In the genomic region with DNA sequence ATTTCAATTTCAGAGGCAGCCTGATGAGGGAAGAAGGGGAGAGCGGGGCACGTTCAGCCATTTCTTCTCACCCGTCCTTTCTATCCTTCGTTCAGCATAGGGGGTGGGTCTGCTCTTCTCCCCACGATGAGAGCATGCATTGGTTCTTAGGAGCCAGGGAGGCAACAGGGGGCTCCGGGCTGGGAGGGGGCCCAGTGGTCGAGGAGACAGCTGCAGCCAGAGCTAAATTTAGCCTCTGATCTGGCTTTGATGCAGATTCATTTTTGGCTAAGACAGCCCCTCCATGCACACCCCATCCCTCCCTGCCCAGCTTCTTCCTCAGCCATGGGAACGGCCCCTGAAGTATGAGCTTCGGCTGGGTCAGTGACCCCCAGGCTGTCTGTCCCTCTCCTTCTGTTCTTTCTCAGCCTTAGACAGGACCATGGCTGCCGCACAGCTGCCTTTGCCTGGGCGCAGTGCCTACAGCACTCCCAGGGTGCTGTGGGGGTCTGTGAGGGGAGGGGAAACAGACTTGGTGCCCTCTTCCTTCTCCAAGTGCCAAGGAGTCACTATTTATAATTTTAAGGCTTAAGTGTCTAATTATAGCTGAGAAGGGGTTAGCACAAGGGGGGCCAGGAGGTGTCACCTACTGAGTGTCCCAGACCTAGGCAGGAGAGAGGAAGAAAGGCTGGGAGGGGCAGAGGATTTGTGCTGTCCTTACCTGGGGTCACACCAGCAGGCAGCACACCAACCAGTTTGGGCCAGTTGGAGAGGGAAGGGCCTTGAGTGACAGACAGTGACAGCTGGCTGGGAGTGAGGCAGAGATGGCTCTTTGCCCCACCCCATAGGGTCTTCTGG, we compare ENCODE assay signal across 10 mouse cellular contexts. TPM values are rescaled to one million over a fixed set of nuclear protein-coding genes. Genes with fewer than 3 reads are reported as not detected.
DNase-seq lines count a peak whose midpoint lies in the region; ATAC-seq lines count a peak whose summit lies in the region.
"Had no signal": no experiment of that assay in that cellular context is flagged by ENCODE, and none has a peak within 500 bp of the region (broad histone marks: within the 10 kb centered on the region; RNA-seq: fewer than 3 reads in every experiment).

No protein-coding gene starts in this region.

- no peaks in the 10 kb centered on the region for H3K27me3 ChIP-seq in forebrain, embryonic 14.5 days (replicated peaks; ENCODE audit: control insufficient read depth, insufficient read depth, low read length)
- peaks cover 8% of the 10 kb centered on the region; the same call in 1 of the 2 replicates for H3K27me3 ChIP-seq in hindbrain, embryonic 14.5 days (ENCODE audit: control insufficient read depth, insufficient read depth, low read length)
- peaks cover 3% of the 10 kb centered on the region; the same call in 1 of the 2 replicates for H3K27me3 ChIP-seq in neural tube, embryonic 14.5 days (ENCODE audit: control insufficient read depth, insufficient read depth, low read length)

- peaks cover 24% of the 10 kb centered on the region for H3K4me1 ChIP-seq in forebrain, embryonic 14.5 days (ENCODE audit: control insufficient read depth, insufficient read depth, low read length)
- peaks cover 29% of the 10 kb centered on the region for H3K4me1 ChIP-seq in hindbrain, embryonic 14.5 days (replicated peaks; ENCODE audit: control insufficient read depth, insufficient read depth, low read length)
- peaks cover 24% of the 10 kb centered on the region for H3K4me1 ChIP-seq in neural tube, embryonic 14.5 days (ENCODE audit: control insufficient read depth, insufficient read depth, low read length)

- no peak for ATAC-seq in forebrain, embryonic 14.5 days
- no peak for ATAC-seq in hindbrain, embryonic 14.5 days (ENCODE audit: low FRiP score)
- ATAC-seq in neural tube, embryonic 14.5 days (ENCODE audit: low read depth): no peak
- no peak for ATAC-seq in inflammation-experienced regulatory T-cells, adult 6 months

- no peak overlapping the region for H3K9ac ChIP-seq in forebrain, embryonic 14.5 days (ENCODE audit: low read length)
- peak overlapping the region; percentile 88 for H3K9ac ChIP-seq in hindbrain, embryonic 14.5 days
- peak overlapping the region; percentile 34; the same call in 1 of the 2 replicates for H3K9ac ChIP-seq in neural tube, embryonic 14.5 days (replicated peaks; ENCODE audit: low read depth, low read length)

- peak overlapping the region; percentile 77 for H3K4me2 ChIP-seq in forebrain, embryonic 14.5 days (ENCODE audit: low read length)
- H3K4me2 ChIP-seq in hindbrain, embryonic 14.5 days (replicated peaks): peak overlapping the region; percentile 68
- peak overlapping the region; percentile 78 for H3K4me2 ChIP-seq in neural tube, embryonic 14.5 days (ENCODE audit: low read depth, low read length)

- intact Hi-C loops in left cerebral cortex, postnatal 4 days (cut with DNase I): no loop called here

- WGBS in forebrain, embryonic 14.5 days: 64% methylated on average over 11 of the region's 11 CpGs
- WGBS in hindbrain, embryonic 14.5 days: 42% methylated on average over 11 of the region's 11 CpGs
- 51% methylated on average over 11 of the region's 11 CpGs for WGBS in neural tube, embryonic 14.5 days

- no peak overlapping the region for H3K27ac ChIP-seq in forebrain, embryonic 14.5 days (ENCODE audit: low read depth, low read length)
- H3K27ac ChIP-seq in hindbrain, embryonic 14.5 days: no peak overlapping the region
- no peak overlapping the region for H3K27ac ChIP-seq in neural tube, embryonic 14.5 days (ENCODE audit: low read depth, low read length)

- H3K9me3 ChIP-seq in forebrain, embryonic 14.5 days (replicated peaks; ENCODE audit: control insufficient read depth, low read length): no peaks in the 10 kb centered on the region
- no peaks in the 10 kb centered on the region for H3K9me3 ChIP-seq in hindbrain, embryonic 14.5 days (ENCODE audit: control insufficient read depth, low read length)
- no peaks in the 10 kb centered on the region for H3K9me3 ChIP-seq in neural tube, embryonic 14.5 days (ENCODE audit: control insufficient read depth, low read length)

- H3K4me3 ChIP-seq in forebrain, embryonic 14.5 days (ENCODE audit: low read depth, low read length): 0 out of 2 replicates have a peak overlapping the region, but pooled peaks have one; percentile 85
- peak overlapping the region; percentile 85 for H3K4me3 ChIP-seq in hindbrain, embryonic 14.5 days (replicated peaks; ENCODE audit: low read length)
- H3K4me3 ChIP-seq in neural tube, embryonic 14.5 days (ENCODE audit: low read depth, low read length): peak overlapping the region; percentile 60; the same call in 1 of the 2 replicates

- peaks cover 44% of the 10 kb centered on the region for H3K36me3 ChIP-seq in forebrain, embryonic 14.5 days (ENCODE audit: control insufficient read depth, insufficient read depth, low read length)
- peaks cover 43% of the 10 kb centered on the region for H3K36me3 ChIP-seq in hindbrain, embryonic 14.5 days (replicated peaks; ENCODE audit: control insufficient read depth, insufficient read depth)
- peaks cover 41% of the 10 kb centered on the region for H3K36me3 ChIP-seq in neural tube, embryonic 14.5 days (ENCODE audit: control insufficient read depth, insufficient read depth, low read length)

- DNase-seq in left cerebral cortex, postnatal 4 days: peak; percentile 72
- no peak for DNase-seq in left cerebral cortex, adult 8-10 months (ENCODE audit: low spot score in 2 of 2)
- DNase-seq in forebrain, embryonic 14.5 days (ENCODE audit: low spot score): no peak
- no peak for DNase-seq in hindbrain, embryonic 14.5 days (ENCODE audit: low spot score)
- DNase-seq in layer of hippocampus, postnatal 10 days (ENCODE audit: low spot score in 2 of 2): no peak
- no peak for DNase-seq in kidney, postnatal 4 days
- DNase-seq: cerebellum, adult 8-10 months; liver had no signal

RNA-seq across cellular contexts. Expression of gene Sema6c, which starts 3.4 kb away (rescaled TPM):
- total RNA-seq in left cerebral cortex, postnatal 4 days (2021): 100 to 1,000 TPM; 141 to 155 TPM
- total RNA-seq in left cerebral cortex, adult 8-10 months (2022): 10 to 100 TPM; 22.8 to 27.3 (median 24.9) TPM
- 22.8 and 25.2 TPM in 2 replicates for polyA plus RNA-seq in forebrain, embryonic 14.5 days (2014; fragmentation: Nextera tagmentation; extraction: Ambion mirVana)
- polyA plus RNA-seq in hindbrain, embryonic 14.5 days (2014; fragmentation: Nextera tagmentation; extraction: Ambion mirVana): 35.8 and 36.5 TPM in 2 replicates
- polyA plus RNA-seq in neural tube, embryonic 14.5 days (2014; fragmentation: Nextera tagmentation; extraction: Ambion mirVana): 26.0 and 26.6 TPM in 2 replicates
- 10 to 100 TPM; 71.4 to 75.0 TPM for total RNA-seq in layer of hippocampus, postnatal 10 days (2021)
- polyA plus RNA-seq in inflammation-experienced regulatory T-cells, adult 6 months (2017; shearing (Covaris generic)): under 1 TPM in 1 of 3 experiments, not detected in 2; 0.16 TPM

RNA-seq across cellular contexts. Expression of gene Tnfaip8l2, which starts 21.5 kb away (rescaled TPM):
- total RNA-seq in left cerebral cortex, postnatal 4 days (2021): under 1 TPM; 0.74 to 0.92 TPM
- 1 to 10 TPM; 2.3 to 6.7 (median 4.3) TPM for total RNA-seq in left cerebral cortex, adult 8-10 months (2022)
- polyA plus RNA-seq in forebrain, embryonic 14.5 days (2014; fragmentation: Nextera tagmentation; extraction: Ambion mirVana): 2.6 and 2.9 TPM in 2 replicates
- 2.3 and 2.7 TPM in 2 replicates for polyA plus RNA-seq in hindbrain, embryonic 14.5 days (2014; fragmentation: Nextera tagmentation; extraction: Ambion mirVana)
- polyA plus RNA-seq in neural tube, embryonic 14.5 days (2014; fragmentation: Nextera tagmentation; extraction: Ambion mirVana): 2.1 and 4.1 TPM in 2 replicates
- 1 to 10 TPM; 3.0 TPM for total RNA-seq in layer of hippocampus, postnatal 10 days (2021)
- polyA plus RNA-seq in inflammation-experienced regulatory T-cells, adult 6 months (2017; shearing (Covaris generic)): 100 to 1,000 TPM; 180 to 236 (median 220) TPM

RNA-seq across cellular contexts. Expression of gene Lysmd1, which starts 29.7 kb away (rescaled TPM):
- 10 to 100 TPM; 19.8 to 23.0 TPM for total RNA-seq in left cerebral cortex, postnatal 4 days (2021)
- 10 to 100 TPM; 12.8 to 17.7 (median 15.5) TPM for total RNA-seq in left cerebral cortex, adult 8-10 months (2022)
- polyA plus RNA-seq in forebrain, embryonic 14.5 days (2014; fragmentation: Nextera tagmentation; extraction: Ambion mirVana): 31.4 and 31.8 TPM in 2 replicates
- polyA plus RNA-seq in hindbrain, embryonic 14.5 days (2014; fragmentation: Nextera tagmentation; extraction: Ambion mirVana): 34.0 and 35.7 TPM in 2 replicates
- polyA plus RNA-seq in neural tube, embryonic 14.5 days (2014; fragmentation: Nextera tagmentation; extraction: Ambion mirVana): 36.8 and 37.3 TPM in 2 replicates
- total RNA-seq in layer of hippocampus, postnatal 10 days (2021): 10 to 100 TPM; 22.4 to 24.6 TPM
- 10 to 100 TPM; 14.6 to 32.0 (median 30.8) TPM for polyA plus RNA-seq in inflammation-experienced regulatory T-cells, adult 6 months (2017; shearing (Covaris generic))

RNA-seq across cellular contexts. Expression of gene Scnm1, which starts 29.8 kb away (rescaled TPM):
- 10 to 100 TPM; 39.9 to 43.2 TPM for total RNA-seq in left cerebral cortex, postnatal 4 days (2021)
- total RNA-seq in left cerebral cortex, adult 8-10 months (2022): 10 to 100 TPM; 49.3 to 55.8 (median 50.5) TPM
- 99.6 and 107 TPM in 2 replicates for polyA plus RNA-seq in forebrain, embryonic 14.5 days (2014; fragmentation: Nextera tagmentation; extraction: Ambion mirVana)
- 71.4 and 82.4 TPM in 2 replicates for polyA plus RNA-seq in hindbrain, embryonic 14.5 days (2014; fragmentation: Nextera tagmentation; extraction: Ambion mirVana)
- 80.8 and 96.9 TPM in 2 replicates for polyA plus RNA-seq in neural tube, embryonic 14.5 days (2014; fragmentation: Nextera tagmentation; extraction: Ambion mirVana)
- 10 to 100 TPM; 37.5 to 41.8 TPM for total RNA-seq in layer of hippocampus, postnatal 10 days (2021)
- 100 to 1,000 TPM in 2 of 3 experiments, 10 to 100 TPM in 1; 81.4 to 113 (median 106) TPM for polyA plus RNA-seq in inflammation-experienced regulatory T-cells, adult 6 months (2017; shearing (Covaris generic))

RNA-seq across cellular contexts. Expression of gene Tmod4, which starts 39.4 kb away (rescaled TPM):
- 1 to 10 TPM in 1 of 2 experiments, under 1 TPM in 1; 0.87 to 1.0 TPM for total RNA-seq in left cerebral cortex, postnatal 4 days (2021)
- total RNA-seq in left cerebral cortex, adult 8-10 months (2022): under 1 TPM in 2 of 4 experiments, not detected in 2; 0.51 to 0.62 TPM
- 0.55 and 0.83 TPM in 2 replicates for polyA plus RNA-seq in forebrain, embryonic 14.5 days (2014; fragmentation: Nextera tagmentation; extraction: Ambion mirVana)
- 0.61 and 1.7 TPM in 2 replicates for polyA plus RNA-seq in hindbrain, embryonic 14.5 days (2014; fragmentation: Nextera tagmentation; extraction: Ambion mirVana)
- polyA plus RNA-seq in neural tube, embryonic 14.5 days (2014; fragmentation: Nextera tagmentation; extraction: Ambion mirVana): 0.72 and 0.98 TPM in 2 replicates
- under 1 TPM in 1 of 2 experiments, not detected in 1; 0.85 TPM for total RNA-seq in layer of hippocampus, postnatal 10 days (2021)
- 1 to 10 TPM; 1.8 to 2.5 (median 2.1) TPM for polyA plus RNA-seq in inflammation-experienced regulatory T-cells, adult 6 months (2017; shearing (Covaris generic))

Comparison
In these comparisons a context has a peak if more than half of its experiments do, and no peak if none do; other contexts are left out.
1. RNA of gene Sema6c, which starts 3.4 kb away (polyA plus RNA-seq): 35.8 to 36.5 TPM in hindbrain, embryonic 14.5 days, 26.0 to 26.6 TPM in neural tube, embryonic 14.5 days and 22.8 to 25.2 TPM in forebrain, embryonic 14.5 days; 0.16 TPM in inflammation-experienced regulatory T-cells, adult 6 months; every median in the first group is over 10 times any median in the second.
2. RNA of gene Tnfaip8l2, which starts 21.5 kb away (polyA plus RNA-seq): 180 to 236 TPM in inflammation-experienced regulatory T-cells, adult 6 months; 2.3 to 2.7 TPM in hindbrain, embryonic 14.5 days, 2.6 to 2.9 TPM in forebrain, embryonic 14.5 days and 2.1 to 4.1 TPM in neural tube, embryonic 14.5 days; every median in the first group is over 10 times any median in the second.
3. Peak in every context shown above with its lines, with median percentiles within 50 percentile points of each other: H3K4me2 ChIP-seq and H3K4me3 ChIP-seq.